Mouse (Mus musculus): ENCODE data around the gene 2310022B05Rik.

Gene 2310022B05Rik

GRCm38 (mm10) chr8:124662446-124663111 lies 590 bp downstream of the 2310022B05Rik start:
- DNase-seq (ENCODE audit: inconsistent age in 2 of 2, low spot score in 1 of 2) = peak in 1 of 2 experiments; percentile 74

GRCm38 (mm10) chr8:124661781-124662180 lies 1.4 kb downstream of the 2310022B05Rik start:
- DNase-seq (ENCODE audit: inconsistent age in 2 of 2, low spot score in 1 of 2) = peak in 1 of 2 experiments; percentile 65

- peak; percentile 92 to 94 for DNase-seq (ENCODE audit: inconsistent age in 2 of 2, low spot score in 1 of 2)
Measured at GRCm38 (mm10) chr8:124658415-124658814, 4.8 kb downstream of the 2310022B05Rik start.

- DNase-seq (ENCODE audit: inconsistent age in 2 of 2, low spot score in 1 of 2) = no peak
Measured at GRCm38 (mm10) chr8:124657961-124658360, 5.2 kb downstream of the 2310022B05Rik start.

- DNase-seq (ENCODE audit: inconsistent age in 2 of 2, low spot score in 1 of 2) = no peak
Measured at GRCm38 (mm10) chr8:124653568-124654475, 9.3 kb downstream of the 2310022B05Rik start.

- no peak for DNase-seq (ENCODE audit: inconsistent age in 2 of 2, low spot score in 1 of 2)
Measured at GRCm38 (mm10) chr8:124652546-124652945, 10.6 kb downstream of the 2310022B05Rik start.

GRCm38 (mm10) chr8:124651776-124652175 lies 11.4 kb downstream of the 2310022B05Rik start:
- DNase-seq (ENCODE audit: inconsistent age in 2 of 2, low spot score in 1 of 2) = no peak

GRCm38 (mm10) chr8:124648311-124648710 lies 14.9 kb downstream of the 2310022B05Rik start:
- DNase-seq (ENCODE audit: inconsistent age in 2 of 2, low spot score in 1 of 2) = no peak

- DNase-seq (ENCODE audit: inconsistent age in 2 of 2, low spot score in 1 of 2) = peak; percentile 69 to 87
Measured at GRCm38 (mm10) chr8:124643540-124644339, 19.4 kb downstream of the 2310022B05Rik start.

- peak in 1 of 2 experiments; percentile 76 for DNase-seq (ENCODE audit: inconsistent age in 2 of 2, low spot score in 1 of 2)
Measured at GRCm38 (mm10) chr8:124641599-124641998, 21.6 kb downstream of the 2310022B05Rik start.

GRCm38 (mm10) chr8:124635247-124635502 lies 28.0 kb downstream of the 2310022B05Rik start:
- no peak for DNase-seq (ENCODE audit: inconsistent age in 2 of 2, low spot score in 1 of 2)

GRCm38 (mm10) chr8:124634411-124635246 lies 28.5 kb downstream of the 2310022B05Rik start:
- DNase-seq (ENCODE audit: inconsistent age in 2 of 2, low spot score in 1 of 2) = no peak

- DNase-seq (ENCODE audit: inconsistent age in 2 of 2, low spot score in 1 of 2) = peak; percentile 63 to 83
Measured at GRCm38 (mm10) chr8:124633001-124633703, 30.0 kb downstream of the 2310022B05Rik start.

- DNase-seq (ENCODE audit: inconsistent age in 2 of 2, low spot score in 1 of 2) = no peak
Measured at GRCm38 (mm10) chr8:124631966-124632365, 31.2 kb downstream of the 2310022B05Rik start.

- DNase-seq (ENCODE audit: inconsistent age in 2 of 2, low spot score in 1 of 2) = no peak
Measured at GRCm38 (mm10) chr8:124630891-124631290, 32.3 kb downstream of the 2310022B05Rik start.

GRCm38 (mm10) chr8:124630489-124630888 lies 32.7 kb downstream of the 2310022B05Rik start:
- peak in 1 of 2 experiments; percentile 39 for DNase-seq (ENCODE audit: inconsistent age in 2 of 2, low spot score in 1 of 2)

- no peak for DNase-seq (ENCODE audit: inconsistent age in 2 of 2, low spot score in 1 of 2)
Measured at GRCm38 (mm10) chr8:124626251-124626650, 36.9 kb downstream of the 2310022B05Rik start.

- DNase-seq (ENCODE audit: inconsistent age in 2 of 2, low spot score in 1 of 2) = no peak
Measured at GRCm38 (mm10) chr8:124621255-124621654, 41.9 kb downstream of the 2310022B05Rik start.

- peak in 1 of 2 experiments; percentile 73 for DNase-seq (ENCODE audit: inconsistent age in 2 of 2, low spot score in 1 of 2)
Measured at GRCm38 (mm10) chr8:124618252-124618651, 44.9 kb downstream of the 2310022B05Rik start.
